23 mouse cellular contexts compared by ENCODE assay signal in the genomic region with DNA sequence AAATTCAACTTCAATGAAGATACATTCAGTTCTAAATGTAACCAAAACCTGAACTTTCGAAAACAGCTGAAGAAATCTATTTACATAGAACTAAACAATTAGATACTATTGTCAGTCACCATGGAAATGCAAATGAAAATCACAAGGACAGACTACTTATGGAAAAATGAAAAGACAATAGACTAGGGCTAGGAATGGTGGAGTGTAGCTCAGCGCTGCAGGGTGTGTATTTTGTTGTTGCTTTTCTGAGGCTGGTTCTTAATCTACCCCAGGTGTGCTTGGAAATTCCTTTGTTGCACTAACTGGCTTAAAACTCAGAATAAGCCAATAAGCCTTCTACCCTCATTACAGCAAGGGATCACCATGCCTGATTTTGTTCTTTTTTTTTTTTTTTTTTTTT. TPM values are rescaled to one million over a fixed set of nuclear protein-coding genes. Genes with fewer than 3 reads are reported as not detected.
"Had no signal": no experiment of that assay in that cellular context is flagged by ENCODE, and none has a peak within 500 bp of the region (broad histone marks: within the 10 kb centered on the region; RNA-seq: fewer than 3 reads in every experiment).

No protein-coding gene starts in this region.

- H3K9me3 ChIP-seq: heart, embryonic 15.5 days; intestine, embryonic 15.5 days had no signal

- H3K36me3 ChIP-seq: heart, embryonic 13.5 days; heart, embryonic 15.5 days; hindbrain, embryonic 10.5 days; hindbrain, embryonic 12.5 days; intestine, embryonic 15.5 days; limb, embryonic 10.5 days; limb, embryonic 12.5 days had no signal

- H3K27me3 ChIP-seq: heart, embryonic 13.5 days; heart, embryonic 15.5 days; hindbrain, embryonic 12.5 days; intestine, embryonic 15.5 days; limb, embryonic 12.5 days had no signal

- DNase-seq: gastrocnemius, postnatal 14 days; gastrocnemius, postnatal 36 days; heart, adult 11 months; heart, adult 2 months; heart, postnatal 4 days; kidney, adult 18-20 months; kidney, adult 8-10 months; kidney, postnatal 10 days; kidney, postnatal 25 days; kidney, postnatal 4 days; liver had no signal

- H3K4me1 ChIP-seq: heart, embryonic 13.5 days; heart, embryonic 15.5 days; hindbrain, embryonic 10.5 days; hindbrain, embryonic 12.5 days; intestine, embryonic 15.5 days; limb, embryonic 10.5 days; limb, embryonic 12.5 days had no signal

- H3K4me3 ChIP-seq: heart, adult 2 months; heart, embryonic 13.5 days; heart, embryonic 15.5 days; hindbrain, embryonic 10.5 days; hindbrain, embryonic 12.5 days; intestine, embryonic 15.5 days; layer of hippocampus, adult 2 months; left cerebral cortex, adult 2 months; limb, embryonic 10.5 days; limb, embryonic 12.5 days had no signal

- H3K9ac ChIP-seq: heart, embryonic 13.5 days; heart, embryonic 15.5 days; hindbrain, embryonic 12.5 days; hindbrain, embryonic 14.5 days; intestine, embryonic 15.5 days; limb, embryonic 12.5 days had no signal

- H3K27ac ChIP-seq: heart, adult 2 months; heart, embryonic 13.5 days; heart, embryonic 15.5 days; hindbrain, embryonic 10.5 days; hindbrain, embryonic 12.5 days; intestine, embryonic 15.5 days; layer of hippocampus, adult 2 months; left cerebral cortex, adult 2 months; limb, embryonic 10.5 days; limb, embryonic 12.5 days had no signal

RNA-seq across cellular contexts. Expression of a gene that starts 1.4 kb away (rescaled TPM):
- polyA plus RNA-seq: gonadal fat pad, adult 2 months; heart, adult 2 months; inflammation-experienced regulatory T-cells, adult 6 months had no signal
